Mouse (Mus musculus) left cerebral cortex, postnatal 10 days (tissue): ENCODE measurements around the gene Agfg1. TPM values are rescaled to one million over a fixed set of nuclear protein-coding genes. Genes with fewer than 3 reads are reported as not detected.
"Not testable (repeated sequence)": the region's sequence is repeated elsewhere in the genome, so short reads cannot be mapped to it uniquely, and the experiment has no call there.

ENCODE experiments used
- DNase-seq, 2 experiments: peaks; one replicate each; pipeline ENCODE4 v3.0.0; 2021 to 2022; ENCODE audit warnings: low spot score in 2 of 2, mixed read lengths in 1 of 2; ENCODE audit errors: extremely low spot score in 1 of 2
- intact Hi-C: fragments of 180-260 bp; cut with DNase I; formaldehyde crosslinking; loops from one replicate; pipeline ENCODE4 v1.15.1; 2025
- total RNA-seq, 2 experiments: library from RNA; stranded (reverse); gene quantifications; 2 replicates each; pipeline ENCODE4 v1.2.3; 2021

The Agfg1 gene
- total RNA-seq, 2 experiments from 2014 or later = 82.3 to 86.3 TPM

GRCm38 (mm10) chr1:82858236-82858635 lies 19.0 kb downstream of the Agfg1 start:
- intact Hi-C loops = no loop called here
- no peak for DNase-seq

DNA sequence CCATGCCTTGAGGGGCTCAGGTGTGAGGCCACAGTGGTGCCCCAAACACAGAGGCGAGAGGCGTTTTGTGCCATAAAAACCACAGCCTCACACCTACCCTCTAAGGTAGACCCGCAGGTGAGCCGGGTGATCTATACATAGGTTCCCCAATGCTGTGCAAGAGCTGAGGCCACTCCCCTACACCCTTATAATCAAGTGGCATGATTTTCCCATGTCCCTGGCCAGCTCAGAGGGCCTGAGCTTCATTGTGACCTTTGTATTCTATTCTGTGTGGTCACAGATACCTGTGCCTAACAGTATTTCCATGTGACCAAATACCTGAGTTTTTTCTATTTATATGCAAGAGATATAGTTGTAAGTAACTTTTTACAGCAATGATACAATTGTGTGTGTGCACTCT lies 21.1 kb downstream of the Agfg1 start:
- intact Hi-C loops = no loop called here
- DNase-seq = no peak

- intact Hi-C loops = no loop called here
- no peak for DNase-seq
Measured at GRCm38 (mm10) chr1:82870202-82870601, 30.9 kb downstream of the Agfg1 start.

- intact Hi-C loops = no loop called here
- DNase-seq = no peak
Measured at GRCm38 (mm10) chr1:82879172-82879571, 39.9 kb downstream of the Agfg1 start.

DNA sequence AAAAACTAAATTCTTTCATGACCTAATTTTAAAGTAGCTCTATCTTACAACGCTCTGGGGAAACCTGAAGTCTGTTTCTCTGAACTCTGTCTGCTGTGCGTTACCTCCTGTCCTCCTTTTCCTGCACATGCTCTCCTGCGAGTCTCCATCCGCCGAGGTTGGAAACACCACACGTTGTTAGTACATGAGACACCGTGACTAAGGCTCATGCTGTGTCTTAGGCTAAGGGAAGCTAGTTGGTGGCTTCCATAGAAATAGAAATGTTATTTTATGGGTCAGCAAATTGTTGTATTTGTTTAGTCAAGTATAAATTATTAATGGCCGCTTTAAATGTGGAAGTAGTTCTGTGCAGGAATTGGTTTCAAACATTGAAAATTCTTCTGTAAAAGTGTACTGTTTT lies 40.9 kb downstream of the Agfg1 start:
- DNase-seq = no peak
- intact Hi-C loops = no loop called here

DNA sequence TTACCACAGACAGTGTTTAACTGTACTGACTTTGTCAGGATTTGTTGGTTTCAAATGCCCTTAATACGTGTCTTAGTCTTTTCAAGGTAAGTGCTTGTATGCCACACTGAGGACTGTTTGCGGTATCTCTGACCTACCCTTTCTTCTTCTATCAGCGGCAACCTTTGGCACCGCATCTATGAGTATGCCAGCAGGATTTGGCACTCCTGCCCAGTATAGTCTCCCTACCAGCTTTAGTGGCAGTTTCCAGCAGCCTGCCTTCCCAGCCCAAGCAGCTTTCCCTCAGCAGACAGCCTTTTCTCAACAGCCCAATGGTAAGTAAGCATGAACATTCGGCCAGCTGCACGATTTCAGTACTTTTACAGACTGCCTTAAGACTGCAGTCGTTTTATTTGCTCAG lies 54.0 kb downstream of the Agfg1 start:
- intact Hi-C loops = no loop called here
- no peak for DNase-seq

DNA sequence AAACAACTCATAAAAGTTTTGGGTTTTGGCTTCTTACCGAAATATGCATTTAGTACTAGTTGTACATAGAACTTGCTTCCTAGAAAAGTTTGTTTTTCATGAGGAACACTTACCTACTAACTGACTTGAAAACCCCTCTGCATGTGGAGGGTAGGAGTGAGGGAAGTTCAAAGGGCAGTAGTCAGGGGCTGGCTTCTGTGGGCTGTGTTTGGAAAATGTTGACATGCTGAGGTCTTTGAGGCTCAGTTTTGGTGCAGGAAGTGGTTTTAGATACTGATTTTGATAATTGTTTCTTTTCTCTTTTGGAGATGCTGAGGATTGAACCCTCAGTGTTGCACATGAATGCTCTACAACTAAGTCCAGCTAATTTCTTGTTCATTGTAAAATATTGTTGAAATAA lies 61.3 kb downstream of the Agfg1 start:
- intact Hi-C loops = no loop called here
- no peak for DNase-seq

DNA sequence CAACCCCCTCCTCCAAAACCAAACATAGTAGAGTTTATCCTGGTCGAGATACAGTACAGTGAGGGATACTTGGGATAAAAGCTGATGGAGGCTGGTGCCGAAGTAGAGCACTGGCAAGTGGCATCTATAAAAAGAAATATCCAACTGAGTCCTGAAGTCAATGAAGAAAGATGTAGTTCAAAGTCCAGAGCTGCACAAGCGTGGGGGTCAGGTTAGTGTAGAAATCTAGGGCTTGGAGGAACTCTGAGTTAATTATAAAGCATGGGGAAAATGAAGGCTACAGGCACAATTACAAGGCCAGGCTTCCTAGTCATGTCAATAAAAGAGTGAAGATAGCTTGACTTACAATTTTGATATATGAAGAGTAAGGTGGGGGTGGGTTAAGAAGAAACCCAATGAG lies 61.9 kb downstream of the Agfg1 start:
- intact Hi-C loops = no loop called here

GRCm38 (mm10) chr1:82905886-82906285 lies 66.6 kb downstream of the Agfg1 start:
- no peak for DNase-seq
- intact Hi-C loops = no loop called here

More for the DNA sequence above, 61.9 kb downstream of the Agfg1 start:
- no peak for DNase-seq

DNA sequence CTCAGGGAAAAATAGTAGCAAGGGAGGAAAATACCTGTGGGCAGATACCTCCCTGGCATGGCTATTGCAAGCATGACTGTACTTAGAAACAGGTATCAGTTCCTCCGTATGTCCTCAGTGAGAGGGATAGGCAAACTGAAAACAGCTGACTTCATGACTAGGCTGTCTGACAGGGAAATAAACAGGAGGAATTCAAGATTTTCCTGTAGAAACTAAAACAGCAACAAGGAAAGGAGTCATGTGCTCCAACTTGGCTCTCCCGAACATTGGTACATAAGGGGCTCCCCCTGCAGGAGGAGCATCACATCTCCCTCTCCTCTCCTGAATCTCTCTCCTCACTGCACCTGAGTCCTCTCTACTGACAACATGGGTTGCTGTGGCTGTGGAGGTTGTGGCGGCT lies 73.7 kb downstream of the Agfg1 start, which contains the start of gene A030005L19Rik:
A030005L19Rik (plus strand) TSS at position 301 of the 400 bp plus-strand sequence.
- no peak for DNase-seq
- intact Hi-C loops = no loop called here

- DNase-seq, intact Hi-C loops: not testable (repeated sequence)
Measured at GRCm38 (mm10) chr1:82913434-82913833, 74.2 kb downstream of the Agfg1 start.

DNA sequence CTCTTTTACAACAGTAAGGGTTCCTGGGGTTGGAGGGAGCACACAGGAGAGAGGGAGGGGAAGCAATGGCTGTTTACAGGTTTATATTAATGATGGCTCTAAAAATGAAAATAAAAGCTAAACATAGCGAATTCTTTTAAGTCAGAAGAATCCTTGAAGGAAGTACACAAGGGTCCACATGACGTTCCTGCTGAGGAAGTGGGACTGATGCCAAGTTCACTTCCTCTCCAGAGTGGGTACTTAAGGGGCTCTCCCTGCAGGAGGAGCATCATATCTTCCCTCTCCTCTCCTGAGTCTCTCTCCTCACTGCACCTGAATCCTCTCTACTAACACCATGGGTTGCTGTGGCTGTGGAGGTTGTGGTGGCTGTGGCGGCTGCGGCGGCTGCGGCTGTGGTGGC lies 85.4 kb downstream of the Agfg1 start, which contains the start of gene A030014E15Rik:
A030014E15Rik (plus strand) TSS at position 268 of the 400 bp plus-strand sequence.
- peak in 1 of 2 experiments; percentile 45 for DNase-seq
- intact Hi-C loops = no loop called here

GRCm38 (mm10) chr1:82930558-82930957 lies 91.3 kb downstream of the Agfg1 start:
- intact Hi-C loops, DNase-seq: not testable (repeated sequence)

GRCm38 (mm10) chr1:82931326-82931725 lies 92.0 kb downstream of the Agfg1 start, which contains the start of gene Gm6217:
TSS of gene Gm6217 (minus strand) at chr1:82931399.
- intact Hi-C loops, DNase-seq: not testable (repeated sequence)

GRCm38 (mm10) chr1:82938666-82939065 lies 99.4 kb downstream of the Agfg1 start:
- DNase-seq = no peak
- intact Hi-C loops = no loop called here

- DNase-seq, intact Hi-C loops: not testable (repeated sequence)
Measured at GRCm38 (mm10) chr1:82942505-82942904, 103.2 kb downstream of the Agfg1 start.

GRCm38 (mm10) chr1:82943295-82943694 lies 104.0 kb downstream of the Agfg1 start, which contains the start of gene A030003K21Rik:
TSS of gene A030003K21Rik (minus strand) at chr1:82943388.
- intact Hi-C loops, DNase-seq: not testable (repeated sequence)

- intact Hi-C loops, DNase-seq: not testable (repeated sequence)
Measured at GRCm38 (mm10) chr1:82946029-82946428, 106.7 kb downstream of the Agfg1 start.

DNA sequence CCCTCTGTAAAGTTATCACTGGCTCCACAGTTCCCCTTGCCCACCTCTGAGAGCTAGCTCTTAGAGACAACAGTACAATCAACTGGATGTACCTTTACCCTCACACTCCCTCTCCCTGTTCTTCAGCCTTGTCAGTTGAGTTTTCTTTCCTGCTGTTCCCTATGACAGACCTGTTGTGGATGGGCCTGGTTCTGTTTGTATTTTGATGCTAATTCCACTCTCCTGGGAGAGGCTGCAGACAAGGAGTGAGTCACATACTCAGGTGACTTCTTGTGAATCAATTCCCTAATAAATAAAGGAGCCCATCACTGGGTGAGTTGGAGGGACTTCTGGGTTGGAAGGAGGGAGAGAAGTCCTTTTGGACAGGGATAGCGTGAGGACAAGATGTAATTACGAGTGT lies 109.3 kb downstream of the Agfg1 start:
- intact Hi-C loops = no loop called here
- no peak for DNase-seq
